Mouse (Mus musculus): ENCODE measurements around the gene Pusl1.

Gene Pusl1

DNA sequence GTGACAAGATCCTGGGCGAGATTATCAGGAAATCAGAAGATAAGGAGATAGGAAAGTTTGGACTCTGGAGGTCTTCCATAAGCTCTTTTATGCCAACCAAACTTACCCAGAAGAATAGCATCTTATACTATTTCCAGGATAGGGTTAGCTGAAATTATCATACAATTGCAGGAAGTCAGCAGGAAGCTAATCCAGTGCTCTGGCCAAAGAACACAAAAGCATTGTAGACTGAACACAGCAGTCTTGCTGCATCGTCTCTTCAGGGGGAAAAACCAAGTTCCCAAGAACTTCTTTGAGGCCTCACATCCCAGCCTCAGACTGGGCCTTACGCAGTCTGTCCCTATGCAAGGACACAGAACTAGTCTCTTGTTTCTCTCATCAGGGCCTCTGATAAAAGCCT, 8.0 kb downstream of the Pusl1 start:
- DNase-seq = no peak

DNA sequence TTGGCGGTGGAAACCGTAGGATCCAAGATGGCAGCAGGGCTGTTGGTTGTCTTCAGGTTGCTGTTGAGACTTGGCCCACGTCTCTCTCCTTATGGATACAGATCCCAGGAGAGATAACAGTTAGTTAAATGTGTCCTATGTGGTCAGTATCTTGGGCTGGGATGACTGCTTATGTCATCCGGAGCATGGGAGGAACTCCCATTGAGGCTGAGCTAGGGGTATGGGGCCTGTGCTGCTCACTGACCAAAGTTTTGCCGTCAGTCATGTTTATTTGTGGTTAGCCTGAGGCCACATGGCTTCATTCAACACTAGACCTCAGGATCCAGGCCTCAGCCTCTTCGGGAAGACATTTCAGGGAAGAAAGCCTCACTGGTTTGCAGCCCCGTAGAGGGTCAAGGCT, 20.2 kb downstream of the Pusl1 start:
- no peak for DNase-seq

DNA sequence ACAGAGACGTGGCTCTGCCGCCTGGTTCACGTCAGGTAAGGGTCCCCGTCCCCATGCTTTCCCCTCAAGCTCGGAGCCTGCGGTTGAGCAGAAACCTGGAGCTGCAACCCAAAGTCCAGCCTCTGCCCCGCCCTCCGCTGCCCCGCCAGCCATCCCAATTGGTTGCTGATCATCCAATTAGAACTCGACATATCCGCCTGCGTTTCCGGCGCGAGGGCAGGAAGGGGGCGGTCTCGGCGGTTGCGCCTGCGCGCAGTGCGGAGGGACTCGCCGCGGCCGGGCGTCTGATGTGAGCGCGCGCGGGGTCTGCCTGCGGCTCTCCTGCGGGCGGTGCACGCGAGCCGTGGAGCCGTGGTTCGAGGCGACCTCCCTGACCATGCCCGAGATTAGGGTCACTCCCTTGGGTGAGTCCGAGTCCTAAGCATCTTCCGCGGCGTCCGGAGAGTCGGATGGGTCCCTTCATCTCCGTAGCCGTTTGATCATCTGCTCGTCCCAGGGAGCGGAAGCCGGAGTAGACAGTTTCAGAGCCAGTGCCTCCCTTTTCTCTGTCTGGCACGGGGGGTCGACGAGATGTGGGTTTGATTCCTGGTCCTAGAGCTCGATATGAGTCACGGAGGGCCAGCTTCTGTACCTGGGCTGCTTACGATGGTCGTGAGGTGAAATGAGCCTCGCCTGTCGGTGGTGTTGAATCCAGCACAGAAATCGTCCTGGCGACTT, 22.1 kb downstream of the Pusl1 start, which contains the start of the genes Cptp and Ints11:
TSS of gene Cptp (minus strand) at position 124 of the 717 bp plus-strand sequence.
TSS of gene Ints11 (plus strand) at position 230 of the 717 bp plus-strand sequence.
- DNase-seq = peak; percentile 97

DNA sequence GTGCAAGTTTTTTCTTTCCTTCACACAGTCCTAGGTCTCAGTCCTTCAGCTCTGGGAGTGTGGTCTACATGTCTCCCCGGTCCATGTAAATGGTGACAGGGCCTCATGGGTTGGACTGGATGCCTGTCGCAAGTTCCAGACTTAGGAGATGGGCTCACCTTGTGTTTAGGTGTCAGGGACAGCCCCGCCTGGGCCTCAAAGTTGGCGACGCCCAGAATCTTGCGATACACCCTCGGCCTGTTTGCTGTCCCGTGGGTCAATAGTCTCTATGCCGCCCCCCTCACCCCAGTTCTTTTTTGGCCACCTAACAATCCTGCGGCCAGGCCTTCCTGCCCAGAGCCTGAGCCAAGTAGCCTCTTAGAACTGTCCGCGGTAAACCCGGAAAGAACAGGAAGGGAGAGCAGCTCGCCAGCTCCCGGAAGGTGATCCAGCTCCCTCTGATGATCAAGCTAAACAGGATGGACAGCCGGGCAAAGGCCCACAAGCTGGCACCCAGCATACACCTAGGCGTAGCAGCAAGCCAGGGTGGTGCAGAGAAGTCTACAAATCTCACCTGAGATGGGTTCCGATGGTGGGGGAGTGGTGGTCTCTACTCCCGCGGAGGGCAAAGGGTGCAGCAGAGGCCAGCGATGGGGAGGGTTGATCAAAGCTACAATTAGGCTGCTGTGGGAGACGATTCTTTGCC, 22.8 kb downstream of the Pusl1 start:
- DNase-seq = no peak

DNA sequence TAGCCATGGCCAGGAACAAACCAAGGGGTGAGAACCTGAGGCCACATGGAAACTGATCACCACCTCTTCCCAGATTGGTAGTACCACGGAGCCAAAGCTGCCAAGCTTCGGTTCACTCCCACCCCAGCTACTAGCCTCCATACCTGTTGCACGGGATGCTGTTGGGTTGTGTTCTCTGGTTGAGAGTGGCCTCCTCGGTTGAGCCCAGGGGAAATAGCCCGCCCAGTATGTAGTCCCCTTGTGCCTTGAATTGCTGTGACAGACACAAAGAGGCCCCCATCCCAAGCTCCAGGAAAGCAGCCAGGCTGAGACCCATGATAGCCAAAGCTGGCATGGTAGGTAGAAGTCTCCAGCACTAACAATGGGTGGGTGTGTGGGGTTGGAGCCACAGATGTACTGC, 28.6 kb downstream of the Pusl1 start, which contains the start of gene Tas1r3:
TSS of gene Tas1r3 (minus strand) at position 362 of the 400 bp plus-strand sequence.
- DNase-seq = no peak

DNA sequence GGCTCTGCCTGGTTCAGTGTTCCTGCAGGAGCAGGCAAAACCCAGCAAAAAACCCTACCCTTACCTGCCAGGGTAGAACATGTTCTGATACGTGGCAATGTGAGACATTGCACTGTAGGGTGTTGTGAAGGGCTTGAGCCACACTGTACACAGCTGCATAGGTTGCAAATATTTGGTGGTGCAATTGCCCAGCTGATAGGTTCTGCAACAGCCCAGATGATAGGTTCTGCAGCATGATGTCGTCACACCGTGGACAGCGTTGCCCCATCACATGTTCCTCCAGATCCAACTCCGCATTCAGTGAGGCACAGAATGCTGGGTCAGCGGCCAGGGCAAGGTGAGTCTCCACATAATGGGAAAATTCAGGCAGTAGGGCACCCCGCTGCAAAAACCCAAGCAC, 29.8 kb downstream of the Pusl1 start:
- no peak for DNase-seq

DNA sequence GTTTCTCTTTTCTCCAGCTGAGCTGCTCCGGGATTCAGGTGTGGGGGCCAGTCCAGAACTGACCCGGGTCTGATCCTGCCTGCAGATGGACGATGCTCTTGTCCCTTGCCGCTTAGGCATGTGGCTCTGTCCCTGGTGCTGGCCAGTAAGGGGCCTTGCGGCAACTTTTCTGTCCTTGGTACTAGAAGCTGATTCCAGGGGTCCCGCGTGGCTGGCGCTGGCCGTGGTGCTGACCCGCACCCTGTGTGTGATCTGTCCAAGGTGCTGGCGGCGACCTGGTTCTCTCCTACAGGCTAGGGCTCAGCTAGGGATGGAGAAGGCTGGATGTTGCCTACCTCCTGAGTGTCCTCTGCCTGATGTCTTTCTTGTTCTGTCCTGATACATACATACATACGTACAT, 32.3 kb downstream of the Pusl1 start:
- no peak for DNase-seq

DNA sequence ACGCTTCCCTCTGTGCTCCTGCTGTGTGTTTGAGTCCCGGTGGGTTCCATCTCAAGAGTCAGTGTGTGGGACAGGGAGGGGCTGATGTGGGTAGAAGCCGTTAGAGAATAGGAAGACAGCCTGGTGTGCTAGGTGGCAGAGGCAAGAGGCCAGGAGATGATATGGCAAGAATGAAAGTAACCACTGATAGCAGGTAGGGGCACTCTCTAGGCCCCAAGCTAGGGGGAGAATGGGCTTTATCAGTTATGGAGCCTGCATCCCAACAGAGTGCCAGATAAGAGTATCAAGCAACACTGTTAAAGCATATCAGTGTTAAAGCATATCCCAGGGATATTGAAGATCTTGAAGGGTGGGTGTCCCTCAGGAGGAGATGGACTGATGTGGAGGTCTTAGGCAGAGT, 34.7 kb downstream of the Pusl1 start:
- no peak for DNase-seq

DNA sequence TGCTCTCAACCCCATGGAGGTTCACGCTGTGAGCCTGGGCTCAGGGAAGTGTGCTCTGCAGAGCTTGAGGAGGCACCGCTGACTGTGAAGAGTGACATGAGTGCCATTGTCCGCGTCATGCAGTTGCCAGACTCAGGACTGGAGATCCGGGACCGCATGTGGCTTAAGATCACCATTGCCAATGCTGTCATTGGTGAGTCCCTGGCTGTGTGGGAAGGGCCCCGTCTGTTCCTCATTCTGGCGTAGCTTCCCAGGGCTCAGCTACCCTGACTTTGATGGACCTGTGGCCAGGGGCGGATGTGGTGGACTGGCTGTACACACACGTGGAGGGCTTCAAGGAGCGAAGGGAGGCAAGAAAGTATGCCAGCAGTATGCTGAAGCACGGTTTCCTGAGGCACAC, 35.5 kb downstream of the Pusl1 start:
- no peak for DNase-seq

DNA sequence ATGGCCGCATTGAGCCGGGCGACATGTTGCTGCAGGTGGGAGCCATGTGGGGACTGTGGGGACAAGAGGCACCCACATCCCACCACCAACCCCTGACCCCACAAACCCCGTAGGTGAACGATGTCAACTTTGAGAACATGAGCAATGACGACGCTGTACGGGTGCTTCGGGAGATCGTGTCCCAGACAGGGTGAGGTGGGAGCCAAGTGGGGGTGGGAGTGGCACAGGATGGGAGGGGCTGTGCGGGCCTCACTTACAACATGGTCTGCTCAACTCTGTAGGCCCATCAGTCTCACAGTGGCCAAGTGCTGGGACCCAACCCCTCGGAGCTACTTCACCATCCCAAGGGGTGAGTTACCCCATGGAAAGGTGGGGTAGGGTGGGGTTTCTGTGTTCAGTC, 36.6 kb downstream of the Pusl1 start:
- DNase-seq = no peak

DNA sequence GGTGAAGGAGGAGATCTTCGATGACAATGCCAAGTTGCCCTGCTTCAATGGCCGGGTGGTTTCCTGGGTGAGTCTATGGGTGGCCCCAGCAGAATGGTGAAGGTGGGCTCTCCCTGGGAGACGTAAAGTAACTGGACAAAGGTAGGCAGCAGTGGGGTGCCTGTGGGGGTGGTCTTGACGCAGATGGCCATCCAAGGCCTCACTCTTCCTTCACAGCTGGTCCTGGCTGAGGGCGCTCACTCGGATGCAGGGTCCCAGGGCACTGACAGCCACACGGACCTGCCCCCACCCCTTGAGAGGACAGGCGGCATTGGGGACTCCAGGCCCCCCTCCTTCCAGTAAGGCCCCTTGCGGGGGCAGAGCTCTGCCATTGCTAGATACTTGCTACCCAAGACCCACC, 38.2 kb downstream of the Pusl1 start:
- no peak for DNase-seq

DNA sequence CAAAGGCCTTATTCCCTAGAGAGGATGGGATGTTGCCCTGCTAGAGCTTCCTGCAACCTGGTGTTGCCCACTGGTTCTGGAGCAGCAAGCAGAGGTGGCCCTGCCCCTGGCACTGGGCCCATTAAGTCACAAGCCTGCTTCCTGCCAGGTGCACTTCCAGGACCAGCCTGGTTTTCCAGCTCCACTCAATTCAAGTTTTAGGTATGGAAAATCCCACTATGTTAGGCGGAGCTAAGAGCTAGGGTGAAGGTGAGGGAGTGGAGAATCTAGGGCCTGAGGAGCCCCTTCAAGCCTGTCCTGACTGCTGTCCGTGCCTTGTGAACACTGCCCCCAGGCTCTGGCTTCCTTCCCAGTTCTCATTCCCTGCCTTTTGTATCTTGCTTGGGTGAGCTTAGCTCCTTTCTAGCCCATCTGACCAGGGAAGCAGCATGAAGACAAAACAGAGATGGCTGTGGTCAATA, 39.6 kb downstream of the Pusl1 start:
- no peak for DNase-seq

DNA sequence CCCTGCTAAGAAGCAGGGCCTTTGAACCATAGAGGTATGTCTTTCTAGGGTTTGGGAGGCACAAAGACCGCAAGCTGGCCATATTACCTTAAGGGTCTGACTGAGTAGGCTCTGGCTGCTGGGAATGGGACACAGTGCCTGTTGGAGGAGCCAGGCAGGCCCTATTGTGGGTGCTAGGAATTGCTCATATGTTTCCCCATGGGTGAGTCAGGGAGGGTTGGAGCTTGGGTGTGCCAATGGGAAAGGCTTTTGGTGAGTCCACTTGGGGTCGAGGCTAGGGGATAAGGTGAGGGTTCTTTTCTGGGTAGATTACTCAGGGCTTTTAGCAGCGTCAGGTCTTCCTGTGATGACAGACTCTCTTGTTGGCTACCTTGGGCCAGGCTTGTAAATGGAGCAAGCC, 40.2 kb downstream of the Pusl1 start:
- DNase-seq = no peak

DNA sequence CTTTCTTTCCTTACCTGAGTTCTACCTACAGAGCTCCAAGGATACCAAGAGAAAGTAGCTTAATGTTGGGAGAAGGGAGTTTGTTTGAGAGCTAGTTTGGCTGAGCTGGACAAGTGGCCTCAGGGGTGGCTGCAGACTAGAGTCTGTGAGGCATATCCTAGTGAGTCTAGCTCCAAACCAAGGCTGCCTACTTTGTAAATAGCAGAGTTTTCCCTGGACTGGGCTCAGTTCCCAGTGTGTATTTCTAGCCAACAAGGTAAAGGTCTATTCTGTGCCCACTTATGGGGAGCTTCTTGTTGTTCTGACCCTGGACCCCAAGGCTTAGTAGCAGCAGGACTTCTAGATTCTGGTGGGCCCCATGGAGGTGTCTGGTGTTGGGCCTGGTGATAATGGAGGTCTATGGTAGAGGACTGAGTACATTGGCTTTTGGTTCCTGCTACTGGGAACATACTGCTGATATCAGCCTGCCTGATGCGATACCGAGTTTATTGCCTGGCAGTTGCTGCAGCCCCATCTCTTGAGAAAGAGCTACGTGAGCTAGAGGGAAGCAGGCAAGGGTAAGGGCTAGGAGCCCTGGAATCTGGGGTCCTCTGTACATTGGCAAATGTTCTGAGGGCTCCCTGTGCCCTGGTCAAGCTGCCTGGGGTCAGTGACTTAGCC, 41.7 kb downstream of the Pusl1 start:
- DNase-seq = no peak

DNA sequence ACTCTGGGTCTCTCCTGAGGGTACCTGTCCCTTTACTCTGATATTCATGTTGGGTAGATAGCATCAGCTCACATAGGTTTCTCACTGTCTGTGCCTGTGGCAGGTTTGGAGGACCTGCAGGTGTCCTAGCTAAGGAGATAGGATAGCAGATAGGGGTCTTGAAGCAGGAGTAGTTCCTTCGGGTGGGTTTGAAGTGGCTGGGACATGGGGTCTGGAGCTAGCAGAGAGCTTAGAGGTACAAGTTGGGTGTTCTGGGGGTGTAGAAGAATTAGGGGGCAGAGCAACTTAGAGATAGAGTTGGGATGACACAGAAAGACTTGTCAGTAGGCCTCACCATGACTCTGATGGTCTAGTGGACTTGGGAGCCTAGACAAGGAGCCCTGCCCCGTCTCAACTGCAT, 42.2 kb downstream of the Pusl1 start:
- no peak for DNase-seq

DNA sequence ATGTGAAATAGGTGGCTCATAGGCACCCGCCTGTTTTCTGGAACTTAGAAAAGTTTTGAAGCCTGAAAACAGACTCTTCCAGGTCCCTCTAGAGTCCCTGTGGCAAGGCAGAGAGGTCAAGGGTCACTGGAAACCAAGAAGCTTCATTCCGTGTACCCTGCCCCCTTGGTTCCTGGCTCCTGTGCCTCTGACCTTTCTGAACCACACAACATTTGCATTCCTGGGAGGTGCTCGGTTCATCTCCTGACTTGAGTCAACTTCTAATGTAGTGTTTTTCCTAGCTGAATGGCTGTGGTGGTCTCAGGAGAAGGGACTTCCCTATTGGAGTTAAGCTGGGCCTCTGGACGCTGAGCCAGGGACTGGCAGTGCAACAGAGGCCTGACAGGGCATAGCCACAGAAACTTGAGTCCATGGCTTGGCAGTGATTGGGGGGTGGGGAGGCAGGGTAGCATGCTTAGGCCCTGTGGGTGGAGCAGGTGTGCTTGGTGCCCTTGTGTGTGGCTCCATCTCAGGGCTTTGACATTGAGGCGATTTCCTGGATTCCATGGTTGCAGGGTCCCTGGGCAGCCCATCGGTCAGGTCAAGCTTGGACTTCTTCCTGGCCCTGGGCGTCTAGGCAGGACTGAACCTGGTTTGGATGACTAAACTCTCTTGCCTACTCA, 43.0 kb downstream of the Pusl1 start:
- no peak for DNase-seq

DNA sequence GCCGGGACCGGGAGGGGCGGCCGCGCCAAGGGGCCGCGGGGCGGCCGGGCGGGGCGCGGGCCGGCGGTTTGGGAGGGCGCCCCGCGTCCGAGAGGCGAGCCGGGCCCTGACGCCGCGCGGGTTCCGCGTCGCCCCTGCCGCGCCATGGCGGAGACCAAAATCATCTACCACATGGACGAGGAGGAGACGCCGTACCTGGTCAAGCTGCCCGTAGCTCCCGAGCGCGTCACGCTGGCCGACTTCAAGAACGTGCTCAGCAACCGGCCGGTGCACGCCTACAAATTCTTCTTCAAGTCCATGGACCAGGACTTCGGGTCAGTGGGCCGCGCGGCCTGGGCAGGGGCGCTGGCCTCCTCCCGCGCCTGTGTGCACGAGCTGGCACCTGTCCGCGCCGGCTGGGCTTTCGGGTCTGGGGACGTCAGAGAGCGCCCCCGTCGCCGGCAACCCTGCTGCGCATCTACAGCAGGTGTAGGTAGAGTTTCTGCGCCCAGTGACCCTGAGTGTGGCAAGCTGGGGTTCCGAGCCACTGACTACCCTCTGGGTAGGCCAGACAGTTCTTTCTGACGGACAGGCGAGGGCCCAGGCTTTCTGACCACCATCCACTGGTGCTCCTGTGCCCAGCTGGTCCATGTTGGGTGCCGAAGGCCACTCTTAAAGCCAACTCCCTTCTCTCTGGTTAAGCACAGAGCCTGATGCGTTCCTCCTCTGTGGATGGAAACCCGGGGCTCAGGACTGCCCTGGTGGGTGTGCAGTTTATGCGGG, 43.8 kb downstream of the Pusl1 start:
- no peak for DNase-seq

DNA sequence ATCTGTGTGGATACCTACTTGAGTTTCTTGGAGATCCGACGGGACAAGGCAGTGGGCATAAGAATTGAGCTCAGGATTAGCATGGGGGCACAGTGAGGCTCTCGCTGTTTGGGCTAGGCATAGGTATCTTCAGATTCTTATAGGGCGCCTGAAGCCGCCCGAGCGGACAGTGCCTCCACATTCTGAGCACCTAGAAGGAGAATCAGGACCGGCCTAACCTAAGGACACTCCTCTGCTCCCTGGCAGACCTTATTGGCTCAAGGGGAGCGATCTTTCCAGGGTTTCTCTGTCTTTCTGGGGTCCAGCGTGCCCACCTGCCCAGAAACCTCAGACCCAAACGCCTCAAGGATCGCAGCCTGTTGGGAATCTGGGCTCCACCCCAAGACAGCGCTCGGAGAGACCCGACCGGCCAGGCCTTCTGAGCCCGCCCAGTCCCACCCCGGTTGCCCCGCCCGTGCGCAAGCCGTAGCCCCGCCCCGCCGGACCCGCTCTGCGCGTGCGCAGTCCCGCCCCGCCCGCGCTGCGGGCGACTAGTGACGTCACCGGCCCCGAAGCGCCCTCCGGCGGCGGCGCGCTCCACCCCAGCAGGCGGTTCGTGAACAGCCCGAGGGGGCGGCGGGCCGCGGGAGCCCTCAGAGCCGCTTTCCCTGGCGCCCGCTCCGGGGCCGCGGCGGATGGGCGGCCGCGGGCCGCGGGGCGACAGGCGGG, 44.6 kb downstream of the Pusl1 start, which contains the start of gene Dvl1:
TSS of gene Dvl1 (plus strand) at position 532 of the 708 bp plus-strand sequence.
- DNase-seq = peak; percentile 96

DNA sequence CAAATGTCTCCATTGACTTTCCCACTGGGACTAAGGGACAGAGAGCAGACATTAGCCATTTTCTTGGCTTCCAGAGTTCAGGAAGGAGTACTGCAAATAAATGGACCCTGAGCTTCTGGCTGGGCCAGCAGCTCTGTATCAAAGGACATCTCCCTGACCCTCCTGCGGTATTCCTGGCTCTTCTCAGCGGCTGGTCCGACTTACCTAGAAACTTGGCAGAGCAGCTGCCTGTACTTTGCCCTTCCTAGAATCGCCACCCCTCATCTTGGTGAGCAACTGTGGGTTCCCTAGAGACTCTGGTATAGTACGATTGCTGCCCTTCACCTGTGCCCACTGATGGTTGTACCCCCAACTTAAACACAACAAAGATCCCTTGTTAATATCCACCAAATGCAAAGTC, 48.4 kb downstream of the Pusl1 start:
- DNase-seq = no peak

DNA sequence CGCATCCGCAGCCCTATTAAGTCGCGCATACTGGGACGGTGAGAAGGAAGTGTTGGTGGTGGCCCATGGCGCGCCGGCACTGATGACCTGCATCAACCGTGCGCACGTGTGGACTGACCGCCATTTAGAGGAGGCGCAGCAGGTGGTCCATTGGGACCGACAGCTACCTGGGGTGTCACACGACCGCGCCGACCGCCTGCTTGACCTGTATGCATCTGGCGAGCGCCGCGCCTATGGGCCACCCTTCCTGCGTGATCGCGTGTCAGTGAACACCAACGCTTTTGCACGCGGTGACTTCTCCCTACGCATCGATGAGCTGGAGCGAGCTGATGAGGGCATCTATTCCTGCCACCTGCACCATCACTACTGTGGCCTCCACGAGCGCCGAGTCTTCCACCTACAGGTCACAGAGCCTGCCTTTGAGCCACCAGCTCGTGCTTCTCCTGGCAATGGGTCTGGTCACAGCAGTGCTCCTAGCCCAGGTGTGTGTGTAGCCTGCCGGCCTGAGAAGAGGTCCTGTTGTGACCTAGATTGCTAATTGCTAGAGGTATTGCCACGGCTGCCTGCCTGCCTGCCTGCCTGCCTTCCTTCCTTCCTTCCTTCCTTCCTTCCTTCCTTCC, 49.8 kb downstream of the Pusl1 start:
- no peak for DNase-seq

DNA sequence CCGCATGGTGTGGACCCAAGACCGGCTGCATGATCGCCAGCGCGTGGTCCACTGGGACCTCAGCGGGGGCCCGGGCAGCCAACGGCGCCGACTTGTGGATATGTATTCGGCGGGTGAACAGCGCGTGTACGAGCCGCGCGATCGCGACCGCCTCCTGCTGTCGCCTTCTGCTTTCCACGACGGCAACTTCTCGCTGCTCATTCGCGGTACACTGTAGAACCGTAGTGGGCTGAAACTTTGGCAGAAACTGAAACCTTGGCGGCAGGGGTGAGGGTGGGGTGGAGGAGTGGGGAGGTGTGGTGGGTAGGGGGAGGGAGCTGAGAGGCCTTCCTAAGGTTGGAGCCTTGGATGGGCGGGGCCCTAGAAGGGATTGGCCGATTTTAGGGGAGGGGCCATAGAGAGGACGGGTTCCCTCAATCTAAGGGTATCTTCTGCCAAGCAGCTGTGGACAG, 50.6 kb downstream of the Pusl1 start:
- DNase-seq = peak; percentile 54
